Mouse (Mus musculus) neural tube, embryonic 15.5 days (tissue): ENCODE results near the gene Onecut3. TPM values are rescaled to one million over a fixed set of nuclear protein-coding genes. Genes with fewer than 3 reads are reported as not detected.

Source experiments
- ATAC-seq: fragments of 200-750 bp; cut with Nextera tagmentation; 2 replicates; pipeline ENCODE4 v1.8.0; 2017; ENCODE audit warnings: mild to moderate bottlenecking, moderate TSS enrichment, moderate library complexity; ENCODE audit not compliant: low FRiP score
- H3K27ac ChIP-seq: fragments of 300-500 bp; sonication (generic); replicated peaks from 2 replicates; pipeline ENCODE4 v1.5.1; 2015; ENCODE audit warnings: mild to moderate bottlenecking, inconsistent platforms
- H3K27me3 ChIP-seq: fragments of 300-500 bp; sonication (generic); replicated peaks from 2 replicates; pipeline ENCODE4 v1.6.1; 2015; ENCODE audit warnings: inconsistent platforms
- H3K36me3 ChIP-seq: fragments of 300-500 bp; sonication (generic); 2 replicates; pipeline ENCODE4 v1.6.1; 2015; ENCODE audit warnings: inconsistent platforms
- H3K4me1 ChIP-seq: fragments of 300-500 bp; sonication (generic); 2 replicates; pipeline ENCODE4 v1.6.1; 2015; ENCODE audit warnings: inconsistent platforms
- H3K4me2 ChIP-seq: fragments of 300-500 bp; sonication (generic); 2 replicates; pipeline ENCODE4 v1.6.1; 2015; ENCODE audit warnings: inconsistent platforms, mild to moderate bottlenecking, moderate library complexity
- H3K4me3 ChIP-seq: fragments of 300-500 bp; sonication (generic); replicated peaks from 2 replicates; pipeline ENCODE4 v1.5.1; 2015; ENCODE audit warnings: mild to moderate bottlenecking, inconsistent platforms
- H3K9ac ChIP-seq: fragments of 300-500 bp; sonication (generic); replicated peaks from 2 replicates; pipeline ENCODE4 v1.6.1; 2015; ENCODE audit warnings: mild to moderate bottlenecking, inconsistent platforms
- H3K9me3 ChIP-seq: fragments of 300-500 bp; sonication (generic); replicated peaks from 2 replicates; pipeline ENCODE4 v1.6.1; 2016; ENCODE audit warnings: inconsistent platforms
- WGBS: fragments of 180-500 bp; shearing (Covaris S2); methylation state at CpG from one replicate; pipeline ENCODE4 v1.1.7; 2015; ENCODE audit warnings: mixed read lengths; 5-methylcytosine and 5-hydroxymethylcytosine counted together
- polyA plus RNA-seq: library from polyadenylated mRNA; unstranded; fragments of >200 nt; fragmentation: Nextera tagmentation; extraction: Ambion mirVana; gene quantifications from 2 replicates; pipeline ENCODE4 v1.2.1, GENCODE M21; 2015

Gene Onecut3
- 0.63 and 1.0 TPM in 2 replicates for polyA plus RNA-seq

DNA sequence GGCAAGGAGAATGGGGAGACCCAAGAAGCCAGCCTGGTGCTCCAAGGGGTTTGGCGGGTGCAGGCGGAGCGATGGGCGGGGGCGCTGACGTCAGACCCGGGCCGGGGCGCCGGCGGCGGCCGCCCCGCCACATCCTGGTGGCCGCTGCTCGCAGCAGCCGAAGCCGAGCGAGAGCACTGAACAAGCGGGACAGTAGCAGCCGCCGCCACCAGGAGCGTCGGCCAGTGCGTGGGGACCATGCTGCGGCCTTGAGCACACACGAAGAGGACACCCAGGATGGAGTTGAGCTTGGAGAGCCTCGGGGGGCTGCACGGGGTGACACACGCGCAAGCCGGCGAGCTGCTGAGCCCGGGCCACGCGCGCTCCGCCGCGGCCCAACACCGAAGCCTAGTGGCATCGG lies at the start of gene Onecut3:
TSS of gene Onecut3 (plus strand) at position 104 of the 400 bp plus-strand sequence.
- peaks cover 97% of the 10 kb centered on the region for H3K27me3 ChIP-seq
- peaks cover 39% of the 10 kb centered on the region for H3K4me1 ChIP-seq
- peak within 1 kb of the TSS; percentile 40 for H3K4me3 ChIP-seq
- no peaks in the 10 kb centered on the region for H3K9me3 ChIP-seq
- no peaks in the 10 kb centered on the region for H3K36me3 ChIP-seq
- peak within 1 kb of the TSS; percentile 65 for H3K4me2 ChIP-seq
- peak within 1 kb of the TSS; percentile 33 for H3K9ac ChIP-seq
- WGBS, result 3% methylated on average over 34 of the region's 42 CpGs
- H3K27ac ChIP-seq, result no peak within 1 kb of the TSS
- no peak for ATAC-seq

DNA sequence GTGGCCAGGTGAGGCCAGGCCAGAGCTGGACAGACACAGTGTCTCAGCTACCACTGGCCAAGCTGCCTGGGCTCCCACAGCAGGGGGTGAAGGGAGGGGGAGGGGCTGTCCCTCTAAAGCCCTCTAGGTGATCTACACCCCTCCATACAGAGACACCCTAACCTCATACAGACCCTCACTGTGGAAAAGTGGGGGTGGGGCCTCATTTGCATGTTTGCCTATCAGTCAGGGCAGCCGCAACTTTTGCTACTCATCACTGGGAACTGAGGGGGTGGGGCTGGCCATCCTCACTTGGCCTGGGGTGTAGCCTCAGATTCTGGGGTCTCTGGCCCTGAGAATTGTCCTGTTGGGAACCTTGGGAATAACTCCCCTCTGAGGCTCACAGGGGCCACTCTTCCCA lies 49.6 kb upstream of the Onecut3 start:
- 59% methylated on average over 1 of the region's 1 CpGs for WGBS

DNA sequence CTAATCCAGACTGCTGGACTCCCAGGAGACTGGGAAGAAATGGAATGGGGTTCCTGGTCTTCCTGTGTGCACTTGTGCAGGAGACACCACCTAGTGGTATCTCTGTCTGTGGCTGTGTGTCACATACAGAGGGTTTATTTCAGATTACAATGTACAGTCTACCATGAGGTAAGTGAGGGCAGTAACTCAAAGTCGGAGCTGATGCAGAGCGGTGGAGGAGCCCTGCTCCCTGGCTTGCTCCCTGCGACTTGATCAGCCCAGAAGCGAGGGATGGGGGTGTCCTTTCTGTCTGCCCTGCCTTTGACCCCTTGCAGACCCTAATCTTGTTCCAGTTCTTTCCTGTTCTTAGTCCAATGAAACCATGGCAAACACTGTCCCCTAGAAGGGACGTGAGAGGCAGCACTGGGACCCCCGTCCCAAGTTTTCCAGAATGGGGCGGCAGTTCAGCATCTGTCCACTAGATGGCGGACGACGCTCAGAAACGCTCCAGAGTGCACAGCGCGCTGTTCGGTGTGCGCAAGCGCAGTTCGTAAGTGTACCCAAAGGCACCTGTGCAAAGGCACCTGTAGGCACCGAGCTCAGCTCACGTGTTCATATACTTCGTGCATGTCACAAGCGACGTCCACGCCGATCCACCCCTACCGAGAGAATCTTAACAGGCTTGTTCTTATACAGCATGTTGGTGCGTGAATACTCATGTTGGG lies 48.6 kb upstream of the Onecut3 start:
- H3K9me3 ChIP-seq, result no peaks in the 10 kb centered on the region
- H3K4me1 ChIP-seq, result peaks cover 7% of the 10 kb centered on the region
- H3K4me3 ChIP-seq, result peak overlapping the region; percentile 22
- WGBS, result 7% methylated on average over 26 of the region's 26 CpGs
- H3K27me3 ChIP-seq, result peaks cover 41% of the 10 kb centered on the region
- H3K9ac ChIP-seq, result no peak overlapping the region
- ATAC-seq, result peak; percentile 86
- no peaks in the 10 kb centered on the region for H3K36me3 ChIP-seq
- no peak overlapping the region for H3K27ac ChIP-seq
- H3K4me2 ChIP-seq, result peak overlapping the region; percentile 54

More for the DNA sequence above, 49.6 kb upstream of the Onecut3 start:
- Histone ChIP-seq H3K4me1 (peaks cover 7% of the 10 kb centered on the region), H3K27me3 (peaks cover 41% of the 10 kb centered on the region), H3K9me3 (no peaks in the 10 kb centered on the region), H3K9ac (no peak overlapping the region), H3K36me3 (no peaks in the 10 kb centered on the region), H3K27ac (no peak overlapping the region), H3K4me3 (no peak overlapping the region), H3K4me2 (no peak overlapping the region)
- ATAC-seq, result no peak

DNA sequence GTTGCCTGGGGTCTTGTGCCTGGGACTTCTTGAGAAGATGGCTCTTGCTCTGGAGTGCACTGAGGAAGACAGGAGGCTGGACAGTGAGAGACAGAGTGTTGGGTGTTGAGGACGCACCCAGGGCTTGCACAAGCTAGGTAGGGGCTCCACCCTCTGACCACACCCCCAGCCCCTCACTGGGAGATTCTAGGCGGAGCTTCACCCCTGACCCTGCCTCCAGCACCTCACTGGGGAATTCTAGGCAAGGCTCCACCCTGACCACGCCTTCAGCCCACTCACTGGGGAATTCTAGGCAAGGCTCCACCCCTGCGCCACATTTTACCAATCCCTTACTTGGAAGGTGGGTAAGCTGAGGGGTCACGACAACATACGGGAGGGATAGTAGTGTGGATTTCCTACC lies 44.0 kb upstream of the Onecut3 start:
- Histone ChIP-seq H3K4me3 (no peak overlapping the region), H3K27me3 (peaks cover 31% of the 10 kb centered on the region), H3K9ac (no peak overlapping the region), H3K36me3 (no peaks in the 10 kb centered on the region), H3K4me1 (peaks cover 4% of the 10 kb centered on the region), H3K4me2 (no peak overlapping the region), H3K9me3 (no peaks in the 10 kb centered on the region), H3K27ac (no peak overlapping the region)
- 6% methylated on average over 6 of the region's 6 CpGs for WGBS
- no peak for ATAC-seq

DNA sequence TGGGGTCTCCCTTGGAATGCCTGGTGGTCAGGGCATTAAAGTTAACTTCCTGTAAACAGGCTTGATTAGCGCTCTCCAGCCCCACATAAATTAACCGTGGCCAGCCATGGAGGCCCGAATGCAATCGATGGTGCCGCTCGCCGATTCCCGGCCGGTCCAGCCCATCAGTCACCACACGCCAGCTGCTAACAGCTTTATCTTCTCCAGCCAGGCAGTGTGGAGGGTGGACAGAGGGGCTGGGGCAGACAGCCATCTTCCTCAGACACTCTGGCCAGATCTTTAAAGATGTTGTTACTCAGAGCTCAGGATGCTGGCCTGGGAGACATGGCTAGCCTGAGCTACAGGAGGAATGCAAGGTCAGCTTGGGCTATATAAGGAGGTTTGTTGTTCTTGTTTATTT lies 41.0 kb upstream of the Onecut3 start:
- no peak for ATAC-seq
- Histone ChIP-seq H3K9ac (no peak overlapping the region), H3K27ac (no peak overlapping the region), H3K4me2 (no peak overlapping the region), H3K4me1 (no peaks in the 10 kb centered on the region), H3K27me3 (peaks cover 12% of the 10 kb centered on the region), H3K9me3 (no peaks in the 10 kb centered on the region), H3K36me3 (no peaks in the 10 kb centered on the region), H3K4me3 (no peak overlapping the region)
- WGBS, result 46% methylated on average over 10 of the region's 10 CpGs

DNA sequence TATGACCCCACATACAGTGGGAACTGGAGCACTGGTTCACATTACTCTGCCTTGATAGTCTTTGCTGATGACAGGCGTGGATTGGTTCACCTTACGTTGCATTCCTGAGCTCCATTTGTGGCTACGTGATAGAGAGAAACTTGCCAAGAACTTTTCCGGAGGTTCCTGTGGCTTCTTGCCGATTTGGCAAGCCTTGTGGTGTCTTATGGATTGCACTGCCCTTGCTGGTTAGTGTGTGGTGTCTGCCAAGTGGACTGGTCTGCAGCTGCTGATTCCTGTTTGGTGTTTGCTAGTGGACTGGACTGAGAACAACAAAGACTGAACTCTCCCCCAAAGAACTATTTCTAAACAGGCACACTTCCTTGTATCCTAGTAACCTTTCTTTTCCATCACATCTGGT lies 39.9 kb upstream of the Onecut3 start:
- no peaks in the 10 kb centered on the region for H3K9me3 ChIP-seq
- H3K4me1 ChIP-seq, result peaks cover 6% of the 10 kb centered on the region; the same call in 1 of the 2 replicates

DNA sequence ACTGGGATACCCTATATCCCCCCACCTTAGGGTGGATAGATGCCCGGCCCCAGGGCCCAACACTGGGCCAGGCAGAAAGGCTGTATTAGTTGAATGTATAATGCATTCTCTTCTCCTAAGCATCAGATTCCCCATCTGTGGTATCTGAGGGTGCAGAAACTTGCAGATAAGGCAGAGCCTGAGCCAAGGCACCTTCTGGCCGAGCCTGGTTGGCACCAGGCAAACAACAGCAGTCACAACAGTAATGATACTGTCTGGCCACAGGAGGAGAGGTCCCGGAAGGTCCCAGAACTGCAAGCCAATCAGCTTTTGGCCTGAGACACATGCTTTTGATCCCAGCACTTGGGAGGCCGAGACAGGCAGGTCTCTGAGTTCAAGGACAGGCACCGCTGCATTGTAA lies 38.9 kb upstream of the Onecut3 start:
- no peaks in the 10 kb centered on the region for H3K9me3 ChIP-seq
- WGBS, result 87% methylated on average over 5 of the region's 5 CpGs
- peaks cover 6% of the 10 kb centered on the region; the same call in 1 of the 2 replicates for H3K4me1 ChIP-seq
- H3K36me3 ChIP-seq, result no peaks in the 10 kb centered on the region
- no peak overlapping the region for H3K4me2 ChIP-seq
- H3K9ac ChIP-seq, result no peak overlapping the region
- no peak overlapping the region for H3K27ac ChIP-seq
- H3K27me3 ChIP-seq, result peaks cover 13% of the 10 kb centered on the region; the same call in 1 of the 2 replicates
- no peak overlapping the region for H3K4me3 ChIP-seq
- no peak for ATAC-seq

More for the DNA sequence above, 39.9 kb upstream of the Onecut3 start:
- Histone ChIP-seq H3K4me2 (no peak overlapping the region), H3K9ac (no peak overlapping the region), H3K36me3 (no peaks in the 10 kb centered on the region), H3K27ac (no peak overlapping the region), H3K4me3 (no peak overlapping the region), H3K27me3 (peaks cover 12% of the 10 kb centered on the region; the same call in 1 of the 2 replicates)
- WGBS, result 91% methylated on average over 5 of the region's 5 CpGs
- ATAC-seq, result no peak

DNA sequence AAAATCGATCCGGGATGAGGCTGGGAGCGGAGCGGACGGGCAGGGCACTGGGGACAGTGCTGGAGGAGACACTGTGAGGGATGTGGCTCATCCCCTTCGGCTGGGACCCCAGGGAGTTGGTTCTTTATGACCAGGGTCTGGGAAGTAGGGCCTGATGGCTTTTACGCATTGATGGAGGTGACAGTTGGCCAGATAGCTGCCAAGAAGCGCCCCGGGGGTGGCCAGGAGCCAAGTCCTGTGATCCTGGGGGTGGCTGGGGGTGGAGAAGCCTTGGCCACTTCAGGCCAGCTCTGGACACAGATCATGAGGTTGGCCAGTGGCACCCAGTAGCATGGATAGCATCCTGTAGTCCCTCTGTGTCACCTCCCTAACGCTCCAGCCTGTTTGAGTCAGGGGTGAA lies 35.4 kb upstream of the Onecut3 start:
- no peaks in the 10 kb centered on the region for H3K9me3 ChIP-seq
- H3K36me3 ChIP-seq, result no peaks in the 10 kb centered on the region
- peaks cover 23% of the 10 kb centered on the region for H3K27me3 ChIP-seq
- H3K4me2 ChIP-seq, result no peak overlapping the region
- no peak for ATAC-seq
- H3K4me3 ChIP-seq, result no peak overlapping the region
- WGBS, result 35% methylated on average over 10 of the region's 10 CpGs
- no peak overlapping the region for H3K27ac ChIP-seq
- H3K9ac ChIP-seq, result no peak overlapping the region
- peaks cover 6% of the 10 kb centered on the region; the same call in 1 of the 2 replicates for H3K4me1 ChIP-seq

DNA sequence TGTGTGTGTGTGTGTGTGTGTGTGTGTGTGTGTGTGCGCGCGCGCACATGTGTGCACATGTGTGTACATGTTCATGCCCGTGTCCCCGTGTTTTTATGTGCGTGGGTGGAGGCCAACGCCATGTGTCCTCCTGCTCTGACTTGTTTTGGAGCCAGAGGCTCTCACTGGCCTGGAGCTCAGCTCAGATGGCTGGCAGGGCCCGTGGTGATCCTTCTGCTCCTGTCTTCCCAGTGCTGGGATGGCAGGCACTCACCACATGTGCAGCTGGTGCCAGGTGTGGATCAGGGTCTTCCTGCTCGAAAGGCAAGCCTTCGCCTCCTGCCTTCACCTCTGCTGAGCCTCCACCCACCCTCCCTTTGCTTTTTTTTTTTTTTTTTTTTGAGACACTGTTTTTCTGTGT lies 35.0 kb upstream of the Onecut3 start:
- Histone ChIP-seq H3K9me3 (no peaks in the 10 kb centered on the region), H3K27ac (no peak overlapping the region), H3K9ac (no peak overlapping the region), H3K4me1 (peaks cover 10% of the 10 kb centered on the region), H3K27me3 (peaks cover 23% of the 10 kb centered on the region), H3K36me3 (no peaks in the 10 kb centered on the region), H3K4me2 (no peak overlapping the region), H3K4me3 (no peak overlapping the region)
- no peak for ATAC-seq
- 91% methylated on average over 11 of the region's 11 CpGs for WGBS

DNA sequence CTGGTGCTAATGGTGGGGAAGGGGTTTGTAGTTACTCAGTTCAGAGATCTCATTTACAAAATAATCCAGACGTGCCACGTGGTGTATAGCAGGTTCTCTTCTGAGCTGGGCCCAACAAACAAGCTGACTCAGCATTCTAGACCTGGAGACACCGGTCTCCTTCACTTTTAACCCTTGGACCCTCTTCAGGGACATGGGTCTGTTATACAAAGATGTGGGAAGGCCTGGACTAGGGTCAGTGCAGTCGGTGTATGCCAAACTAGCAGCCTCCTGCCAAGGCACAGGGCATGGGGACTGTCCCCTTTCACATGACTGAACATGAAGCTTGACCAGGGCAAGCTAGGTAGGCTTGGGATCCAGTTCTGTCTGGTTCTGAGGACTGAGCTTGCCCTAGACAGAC lies 34.3 kb upstream of the Onecut3 start:
- H3K9me3 ChIP-seq, result no peaks in the 10 kb centered on the region
- H3K4me2 ChIP-seq, result no peak overlapping the region
- H3K4me3 ChIP-seq, result no peak overlapping the region
- no peak overlapping the region for H3K27ac ChIP-seq
- no peaks in the 10 kb centered on the region for H3K36me3 ChIP-seq
- H3K27me3 ChIP-seq, result peaks cover 25% of the 10 kb centered on the region
- no peak overlapping the region for H3K9ac ChIP-seq
- peaks cover 11% of the 10 kb centered on the region for H3K4me1 ChIP-seq
- no peak for ATAC-seq
- WGBS, result 66% methylated on average over 4 of the region's 4 CpGs

DNA sequence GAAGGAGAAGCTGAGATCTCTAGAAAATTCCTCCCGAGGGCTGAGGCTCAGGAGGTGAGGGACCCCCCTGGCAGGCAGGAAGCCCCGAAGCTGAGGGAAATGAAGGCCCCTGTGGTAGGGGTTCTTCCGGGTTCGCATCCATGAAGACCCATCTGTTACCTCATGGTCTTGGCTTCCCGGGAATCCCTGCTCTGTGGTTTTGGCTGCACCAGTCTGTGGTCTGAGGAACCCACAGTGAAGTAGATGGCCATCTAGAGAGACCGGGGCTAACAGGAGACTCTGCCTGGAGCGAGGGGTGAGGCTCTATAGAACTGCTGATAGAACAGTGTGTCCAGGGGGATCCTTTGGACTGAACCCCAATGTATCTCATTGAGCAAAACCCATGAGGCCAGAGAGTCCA lies 33.3 kb upstream of the Onecut3 start:
- WGBS, result 72% methylated on average over 7 of the region's 7 CpGs
- H3K4me2 ChIP-seq, result no peak overlapping the region
- H3K9ac ChIP-seq, result no peak overlapping the region
- no peaks in the 10 kb centered on the region for H3K9me3 ChIP-seq
- no peak overlapping the region for H3K27ac ChIP-seq
- H3K27me3 ChIP-seq, result peaks cover 29% of the 10 kb centered on the region
- H3K4me3 ChIP-seq, result no peak overlapping the region
- ATAC-seq, result no peak
- peaks cover 11% of the 10 kb centered on the region for H3K4me1 ChIP-seq
- no peaks in the 10 kb centered on the region for H3K36me3 ChIP-seq

DNA sequence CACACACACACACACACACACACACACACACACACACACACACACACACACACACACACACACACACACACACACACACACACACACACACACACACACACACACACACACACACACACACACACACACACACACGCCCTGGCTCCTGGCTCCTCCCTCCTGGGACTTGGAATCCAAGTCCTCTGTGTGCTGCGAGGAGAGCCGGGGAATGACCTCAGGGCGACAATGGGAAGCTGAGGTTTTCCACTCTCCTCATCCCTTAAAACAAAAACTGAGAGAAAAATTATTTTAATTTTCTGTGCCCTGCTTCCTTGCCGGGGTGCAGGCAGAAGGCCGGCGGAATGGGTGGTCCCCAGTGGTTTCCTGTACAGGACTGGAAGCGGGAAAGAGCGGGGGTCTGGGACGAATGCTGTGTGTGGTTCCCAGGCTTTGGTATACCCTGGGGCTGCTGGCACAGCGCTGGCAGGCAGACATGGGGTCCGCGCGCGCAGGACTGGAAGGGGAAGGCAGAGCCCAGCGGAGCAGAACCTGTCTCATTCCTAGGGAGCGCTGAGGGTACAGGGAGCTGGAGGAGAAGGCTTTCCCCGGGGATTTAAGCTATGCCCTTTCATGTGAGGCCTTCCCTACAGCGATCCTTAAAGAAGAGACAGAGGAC lies 30.1 kb upstream of the Onecut3 start:
- H3K4me2 ChIP-seq, result peak overlapping the region; percentile 31
- WGBS, result 5% methylated on average over 19 of the region's 19 CpGs
- no peaks in the 10 kb centered on the region for H3K36me3 ChIP-seq
- H3K9ac ChIP-seq, result no peak overlapping the region
- no peak for ATAC-seq
- no peaks in the 10 kb centered on the region for H3K9me3 ChIP-seq
- no peak overlapping the region for H3K27ac ChIP-seq
- peaks cover 28% of the 10 kb centered on the region for H3K27me3 ChIP-seq
- H3K4me1 ChIP-seq, result peaks cover 5% of the 10 kb centered on the region
- 0 out of 2 replicates have a peak overlapping the region, but pooled peaks have one; percentile 5 for H3K4me3 ChIP-seq
